Mouse (Mus musculus) limb, embryonic 15.5 days (tissue): ENCODE data around the gene 4931428F04Rik. TPM values are rescaled to one million over a fixed set of nuclear protein-coding genes. Genes with fewer than 3 reads are reported as not detected.
A peak's percentile ranks its signal among the peaks of the same experiment; 100 is the strongest.

Experiments
- ATAC-seq: fragments of 200-750 bp; cut with Nextera tagmentation; 2 replicates; pipeline ENCODE4 v1.8.0; 2017; ENCODE audit warnings: low read depth, moderate TSS enrichment; ENCODE audit not compliant: insufficient number of reproducible peaks, low FRiP score, low TSS enrichment
- H3K27ac ChIP-seq: fragments of 300-500 bp; sonication (generic); 2 replicates; pipeline ENCODE4 v1.5.1; 2015; ENCODE audit warnings: moderate library complexity, mild to moderate bottlenecking, inconsistent platforms
- H3K27me3 ChIP-seq: fragments of 300-500 bp; sonication (generic); 2 replicates; pipeline ENCODE4 v1.6.1; 2015; ENCODE audit warnings: inconsistent platforms
- H3K36me3 ChIP-seq: fragments of 300-500 bp; sonication (generic); 2 replicates; pipeline ENCODE4 v1.6.1; 2015; ENCODE audit warnings: inconsistent platforms
- H3K4me1 ChIP-seq: fragments of 300-500 bp; sonication (generic); 2 replicates; pipeline ENCODE4 v1.6.1; 2015; ENCODE audit warnings: inconsistent platforms
- H3K4me2 ChIP-seq: fragments of 300-500 bp; sonication (generic); 2 replicates; pipeline ENCODE4 v1.6.1; 2015; ENCODE audit warnings: mild to moderate bottlenecking, inconsistent platforms
- H3K4me3 ChIP-seq: fragments of 300-500 bp; sonication (generic); 2 replicates; pipeline ENCODE4 v1.5.1; 2015; ENCODE audit warnings: mild to moderate bottlenecking, inconsistent platforms
- H3K9ac ChIP-seq: fragments of 300-500 bp; sonication (generic); 2 replicates; pipeline ENCODE4 v1.6.1; 2015; ENCODE audit warnings: inconsistent platforms
- H3K9me3 ChIP-seq: fragments of 300-500 bp; sonication (generic); 2 replicates; pipeline ENCODE4 v1.6.1; 2016; ENCODE audit warnings: inconsistent platforms
- WGBS: fragments of 180-500 bp; shearing (Covaris S2); methylation state at CpG from one replicate; pipeline ENCODE4 v1.1.7; 2015; 5-methylcytosine and 5-hydroxymethylcytosine counted together
- polyA plus RNA-seq: library from polyadenylated mRNA; unstranded; fragments of >200 nt; fragmentation: Nextera tagmentation; extraction: Ambion mirVana; gene quantifications from 2 replicates; pipeline ENCODE4 v1.2.1, GENCODE M21; 2015

4931428F04Rik gene
- polyA plus RNA-seq, 1 experiment from 2014 or later, result 11.1 TPM

GRCm38 (mm10) chr8:105318662-105319190 is 29.1 kb upstream of the 4931428F04Rik start:
- no peak overlapping the region for H3K4me2 ChIP-seq
- ATAC-seq, result no peak
- H3K27ac ChIP-seq, result no peak overlapping the region
- H3K4me3 ChIP-seq, result no peak overlapping the region
- peaks cover 69% of the 10 kb centered on the region for H3K36me3 ChIP-seq
- H3K9me3 ChIP-seq, result no peaks in the 10 kb centered on the region
- H3K27me3 ChIP-seq, result no peaks in the 10 kb centered on the region
- 77% methylated on average over 11 of the region's 11 CpGs for WGBS
- H3K9ac ChIP-seq, result no peak overlapping the region
- H3K4me1 ChIP-seq, result no peaks in the 10 kb centered on the region

DNA sequence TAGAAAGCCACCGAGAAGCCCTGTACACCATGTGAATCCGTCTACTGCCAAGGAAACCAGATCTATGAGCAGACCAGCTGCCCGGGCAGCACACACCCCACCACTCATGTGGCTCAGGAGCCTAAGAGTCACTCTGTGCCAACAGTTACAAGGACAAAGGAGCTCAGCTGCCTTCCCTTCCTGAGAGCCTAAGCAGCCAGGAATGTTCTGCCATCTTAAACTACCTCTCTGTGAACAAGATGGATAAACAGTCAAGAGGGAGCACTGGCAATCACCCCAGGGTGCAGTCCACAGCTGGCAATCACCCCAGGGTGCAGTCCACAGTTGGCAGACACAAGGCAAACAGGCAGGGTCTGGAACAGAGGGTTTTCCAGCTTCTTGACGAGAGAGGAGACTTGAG is 28.3 kb upstream of the 4931428F04Rik start:
- H3K27ac ChIP-seq, result no peak overlapping the region
- H3K4me3 ChIP-seq, result no peak overlapping the region
- no peak for ATAC-seq
- H3K4me2 ChIP-seq, result no peak overlapping the region
- H3K4me1 ChIP-seq, result no peaks in the 10 kb centered on the region
- no peak overlapping the region for H3K9ac ChIP-seq
- no peaks in the 10 kb centered on the region for H3K27me3 ChIP-seq
- no peaks in the 10 kb centered on the region for H3K9me3 ChIP-seq
- 91% methylated on average over 4 of the region's 4 CpGs for WGBS
- H3K36me3 ChIP-seq, result peaks cover 75% of the 10 kb centered on the region

- H3K9me3 ChIP-seq, result no peaks in the 10 kb centered on the region
- H3K4me2 ChIP-seq, result no peak overlapping the region
- H3K9ac ChIP-seq, result no peak overlapping the region
- H3K4me3 ChIP-seq, result no peak overlapping the region
- H3K27me3 ChIP-seq, result no peaks in the 10 kb centered on the region
- H3K36me3 ChIP-seq, result peaks cover 92% of the 10 kb centered on the region
- 84% methylated on average over 18 of the region's 18 CpGs for WGBS
- H3K4me1 ChIP-seq, result no peaks in the 10 kb centered on the region
- H3K27ac ChIP-seq, result no peak overlapping the region
- no peak for ATAC-seq
Measured at GRCm38 (mm10) chr8:105315073-105315769, 25.6 kb upstream of the 4931428F04Rik start.

DNA sequence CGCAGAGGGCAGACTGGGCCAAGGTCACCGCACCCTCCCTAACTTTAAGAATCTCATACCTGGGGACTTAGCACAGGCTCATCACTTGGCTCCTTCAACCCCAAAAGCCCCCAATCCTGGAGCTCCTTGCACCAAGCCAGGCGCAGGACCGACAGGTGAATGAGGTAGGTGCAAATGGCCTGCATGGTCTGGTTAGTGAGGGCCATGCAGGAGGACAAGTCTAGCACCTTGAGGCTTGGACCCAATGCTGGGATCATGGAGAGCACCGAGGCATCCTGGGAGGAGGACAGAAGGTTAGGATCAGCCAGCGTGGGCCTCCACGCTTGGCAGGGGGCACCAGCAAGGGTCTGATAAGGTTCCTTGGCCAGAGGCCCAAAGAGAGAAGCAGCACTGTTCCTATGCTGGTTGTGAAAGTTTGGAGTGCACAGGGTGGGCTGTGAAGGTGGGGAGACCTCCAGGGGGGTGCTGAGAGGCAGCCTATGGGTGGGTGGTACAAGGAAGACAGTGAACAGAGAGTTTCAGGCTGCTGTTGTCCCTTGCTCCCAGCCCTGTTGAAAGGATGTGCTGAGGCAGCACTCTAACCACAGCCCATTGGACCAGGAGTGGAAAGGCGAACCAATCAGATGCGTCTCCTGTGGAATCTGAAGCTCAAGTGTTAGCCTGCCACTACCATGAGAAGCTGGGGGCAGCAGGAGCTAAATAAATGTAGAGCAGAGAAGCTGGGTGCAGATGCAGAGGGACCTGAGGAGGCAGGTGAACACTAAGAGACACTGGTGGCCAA is 24.1 kb upstream of the 4931428F04Rik start:
- Histone ChIP-seq H3K36me3 (peaks cover 91% of the 10 kb centered on the region), H3K4me2 (no peak overlapping the region), H3K4me1 (no peaks in the 10 kb centered on the region), H3K27me3 (no peaks in the 10 kb centered on the region), H3K27ac (no peak overlapping the region), H3K9ac (no peak overlapping the region), H3K9me3 (no peaks in the 10 kb centered on the region), H3K4me3 (no peak overlapping the region)
- WGBS, result 85% methylated on average over 9 of the region's 9 CpGs
- no peak for ATAC-seq

- no peaks in the 10 kb centered on the region for H3K4me1 ChIP-seq
- WGBS, result 89% methylated on average over 8 of the region's 8 CpGs
- H3K27me3 ChIP-seq, result no peaks in the 10 kb centered on the region
- no peak overlapping the region for H3K4me2 ChIP-seq
- H3K9me3 ChIP-seq, result no peaks in the 10 kb centered on the region
- no peak overlapping the region for H3K27ac ChIP-seq
- no peak overlapping the region for H3K4me3 ChIP-seq
- H3K9ac ChIP-seq, result no peak overlapping the region
- H3K36me3 ChIP-seq, result peaks cover 92% of the 10 kb centered on the region
- no peak for ATAC-seq
Measured at GRCm38 (mm10) chr8:105312891-105313481, 23.3 kb upstream of the 4931428F04Rik start.

DNA sequence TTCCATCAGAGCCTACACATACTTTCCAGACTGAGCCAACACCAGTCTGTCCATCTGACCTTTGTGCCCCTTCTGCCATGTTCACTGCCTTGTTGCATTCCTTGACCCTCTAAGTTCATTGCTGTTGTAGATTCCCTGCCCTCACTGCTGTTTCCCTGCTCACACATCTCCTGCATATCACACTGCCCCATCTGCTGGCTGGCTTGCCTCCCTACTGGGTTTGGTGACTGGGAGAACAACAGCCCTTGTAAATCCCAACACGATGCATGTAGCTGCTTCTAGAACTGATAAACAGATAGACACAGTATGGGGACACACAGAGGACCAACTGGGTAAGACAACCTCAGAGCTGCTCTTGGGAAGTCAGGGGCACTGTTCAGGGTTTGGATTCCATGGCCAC is 22.1 kb upstream of the 4931428F04Rik start:
- H3K27ac ChIP-seq, result no peak overlapping the region
- H3K4me3 ChIP-seq, result no peak overlapping the region
- H3K27me3 ChIP-seq, result no peaks in the 10 kb centered on the region
- H3K9ac ChIP-seq, result no peak overlapping the region
- peaks cover 89% of the 10 kb centered on the region for H3K36me3 ChIP-seq
- no peaks in the 10 kb centered on the region for H3K9me3 ChIP-seq
- no peak for ATAC-seq
- H3K4me1 ChIP-seq, result no peaks in the 10 kb centered on the region
- H3K4me2 ChIP-seq, result no peak overlapping the region
- 88% methylated on average over 1 of the region's 1 CpGs for WGBS

DNA sequence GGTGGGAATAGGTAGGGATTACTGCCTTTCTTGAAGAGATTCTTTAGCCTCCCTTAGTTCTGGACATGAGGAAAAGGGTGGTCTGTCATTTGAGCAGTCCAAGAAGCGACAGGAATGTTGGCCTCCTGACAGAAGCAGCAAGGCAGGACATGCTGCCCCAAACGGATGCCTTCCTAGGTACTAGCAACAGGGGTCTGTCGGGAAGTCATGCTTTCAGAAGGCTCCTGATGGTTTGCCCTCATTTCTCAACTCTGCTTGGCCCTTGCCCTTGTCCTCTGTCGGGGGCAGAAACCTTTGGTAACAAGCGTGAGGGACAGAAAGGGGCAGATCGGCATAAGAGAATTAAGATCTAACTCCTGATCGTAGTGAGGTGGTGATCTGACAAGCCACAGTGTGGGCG is 20.5 kb upstream of the 4931428F04Rik start:
- Histone ChIP-seq H3K36me3 (peaks cover 76% of the 10 kb centered on the region), H3K4me2 (no peak overlapping the region), H3K27me3 (no peaks in the 10 kb centered on the region), H3K4me1 (peaks cover 14% of the 10 kb centered on the region), H3K27ac (no peak overlapping the region), H3K4me3 (no peak overlapping the region), H3K9ac (no peak overlapping the region), H3K9me3 (no peaks in the 10 kb centered on the region)
- ATAC-seq, result no peak
- 84% methylated on average over 8 of the region's 8 CpGs for WGBS

DNA sequence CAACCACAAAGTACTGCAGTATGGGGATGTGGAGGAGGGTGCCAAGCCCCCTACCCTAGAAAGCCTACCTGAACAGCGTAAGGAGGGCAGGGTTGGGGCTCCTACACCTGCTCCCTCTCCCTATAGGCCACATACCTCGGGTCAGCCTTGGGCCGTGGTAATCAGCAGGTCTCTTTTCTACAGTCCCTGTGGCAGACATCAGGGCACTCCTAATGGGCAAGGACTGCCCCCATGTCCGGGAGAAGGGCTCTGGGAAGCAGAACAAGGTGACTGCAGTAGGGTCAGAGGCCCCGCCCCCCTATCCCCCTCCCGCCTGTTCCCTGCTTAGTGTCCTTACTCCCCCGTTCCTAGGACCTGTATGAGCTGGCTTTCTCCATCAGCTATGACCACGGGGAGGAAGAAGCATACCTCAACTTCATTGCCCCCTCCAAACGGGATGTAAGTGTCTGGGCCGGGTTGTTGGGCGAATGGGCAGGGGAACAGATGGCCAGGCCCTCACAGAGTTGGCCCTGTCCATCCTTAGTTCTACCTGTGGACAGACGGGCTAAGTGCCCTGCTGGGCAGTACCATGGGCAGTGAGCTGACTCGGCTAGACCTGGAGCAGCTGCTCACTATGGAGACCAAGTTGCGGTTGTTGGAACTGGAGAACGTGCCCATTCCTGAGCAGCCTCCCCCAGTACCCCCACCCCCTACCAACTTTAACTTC is 19.6 kb upstream of the 4931428F04Rik start:
- WGBS, result 76% methylated on average over 15 of the region's 15 CpGs
- H3K4me3 ChIP-seq, result no peak overlapping the region
- H3K36me3 ChIP-seq, result peaks cover 73% of the 10 kb centered on the region
- no peak overlapping the region for H3K4me2 ChIP-seq
- peaks cover 22% of the 10 kb centered on the region for H3K4me1 ChIP-seq
- no peak overlapping the region for H3K27ac ChIP-seq
- no peak for ATAC-seq
- H3K9me3 ChIP-seq, result no peaks in the 10 kb centered on the region
- no peak overlapping the region for H3K9ac ChIP-seq
- H3K27me3 ChIP-seq, result no peaks in the 10 kb centered on the region

GRCm38 (mm10) chr8:105308428-105308827 is 18.8 kb upstream of the 4931428F04Rik start:
- peaks cover 68% of the 10 kb centered on the region for H3K36me3 ChIP-seq
- WGBS, result 92% methylated on average over 10 of the region's 10 CpGs
- H3K4me1 ChIP-seq, result peaks cover 28% of the 10 kb centered on the region

DNA sequence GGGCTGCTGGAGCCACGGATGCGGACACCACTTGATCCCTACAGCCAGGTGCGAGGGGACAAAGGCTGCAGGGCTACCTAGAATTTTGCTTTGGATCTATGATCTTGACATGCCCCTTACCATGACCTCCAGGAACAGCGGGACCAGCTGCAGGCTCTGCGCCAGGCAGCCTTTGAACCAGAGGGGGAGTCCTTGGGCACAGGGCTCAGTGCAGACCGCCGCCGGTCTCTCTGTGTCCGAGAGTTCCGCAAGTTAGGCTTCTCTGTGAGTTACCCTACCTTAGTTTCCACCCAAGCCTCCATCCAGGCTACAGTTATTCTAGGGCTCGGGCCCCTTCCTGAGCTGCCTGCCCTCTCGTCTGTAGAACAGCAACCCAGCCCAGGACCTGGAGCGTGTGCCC is 18.0 kb upstream of the 4931428F04Rik start:
- H3K27ac ChIP-seq, result no peak overlapping the region
- no peak overlapping the region for H3K4me2 ChIP-seq
- peaks cover 66% of the 10 kb centered on the region for H3K36me3 ChIP-seq
- no peak for ATAC-seq
- H3K4me3 ChIP-seq, result no peak overlapping the region
- 94% methylated on average over 13 of the region's 13 CpGs for WGBS
- no peak overlapping the region for H3K9ac ChIP-seq
- H3K27me3 ChIP-seq, result no peaks in the 10 kb centered on the region
- H3K9me3 ChIP-seq, result no peaks in the 10 kb centered on the region
- peaks cover 28% of the 10 kb centered on the region for H3K4me1 ChIP-seq

More at GRCm38 (mm10) chr8:105308428-105308827, 18.8 kb upstream of the 4931428F04Rik start:
- no peak overlapping the region for H3K4me3 ChIP-seq
- no peak overlapping the region for H3K4me2 ChIP-seq
- no peaks in the 10 kb centered on the region for H3K27me3 ChIP-seq
- no peak overlapping the region for H3K9ac ChIP-seq
- H3K9me3 ChIP-seq, result no peaks in the 10 kb centered on the region
- H3K27ac ChIP-seq, result no peak overlapping the region
- no peak for ATAC-seq

- Histone ChIP-seq H3K27ac (peak overlapping the region; percentile 83), H3K4me2 (peak overlapping the region; percentile 75), H3K4me1 (peaks cover 28% of the 10 kb centered on the region), H3K4me3 (peak overlapping the region; percentile 38), H3K9me3 (no peaks in the 10 kb centered on the region), H3K36me3 (peaks cover 64% of the 10 kb centered on the region), H3K27me3 (no peaks in the 10 kb centered on the region), H3K9ac (peak overlapping the region; percentile 42; the same call in 1 of the 2 replicates)
- 34% methylated on average over 5 of the region's 5 CpGs for WGBS
- no peak; the same call in 1 of the 2 replicates for ATAC-seq
Measured at GRCm38 (mm10) chr8:105306146-105306691, 16.6 kb upstream of the 4931428F04Rik start.
